Mouse (Mus musculus): ENCODE results near the gene Itih2. TPM values are rescaled to one million over a fixed set of nuclear protein-coding genes. Genes with fewer than 3 reads are reported as not detected.

Itih2 gene
- polyA plus RNA-seq, 1 experiment from 2014 or later: 0.78 TPM

DNA sequence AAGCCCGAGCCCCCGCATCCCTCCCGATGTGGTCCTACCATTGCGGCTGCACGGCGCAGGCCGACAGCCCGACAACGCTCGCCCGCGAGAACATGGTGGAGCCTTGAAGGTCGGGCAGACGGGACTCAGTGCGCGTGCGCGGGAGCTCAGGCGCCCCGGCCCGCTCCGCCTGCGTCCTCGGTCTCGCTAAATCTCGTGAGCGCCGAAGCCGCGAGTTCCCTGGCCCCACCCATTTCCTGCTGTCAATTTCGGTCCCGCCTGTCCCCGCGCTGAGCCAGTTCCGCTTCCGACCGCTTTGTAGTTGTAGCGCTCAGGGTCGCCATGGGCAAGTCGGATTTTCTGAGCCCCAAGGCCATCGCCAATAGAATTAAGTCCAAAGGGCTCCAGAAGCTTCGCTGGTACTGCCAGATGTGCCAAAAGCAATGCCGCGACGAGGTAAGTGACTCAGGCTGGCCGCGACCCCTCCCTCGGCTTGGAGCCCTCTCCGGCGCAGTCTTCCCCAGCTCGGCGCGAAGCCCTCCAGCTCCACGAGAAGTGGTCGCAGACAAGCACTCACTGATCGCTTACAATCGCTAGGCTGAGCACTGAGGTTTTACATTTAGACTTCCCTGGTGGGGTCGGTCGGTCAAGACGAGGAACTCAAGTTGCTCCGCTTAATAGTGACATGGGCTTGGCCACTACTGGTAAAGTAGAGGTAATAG, 50.7 kb downstream of the Itih2 start, which contains the start of the genes Atp5c1 and Kin:
Gene Atp5c1, minus strand, starts transcription at position 201 of the 701 bp plus-strand sequence.
Gene Kin, plus strand, starts transcription at position 284 of the 701 bp plus-strand sequence.
- Histone ChIP-seq H3K9me3 (replicated peaks; ENCODE audit: low read length) (no peaks in the 10 kb centered on the region), H3K4me1 (replicated peaks; ENCODE audit: insufficient read depth, low read length) (peaks cover 18% of the 10 kb centered on the region; the same call in 1 of the 2 replicates), H3K4me3 (replicated peaks; ENCODE audit: low read depth, low read length) (peak within 1 kb of the TSS; percentile 83), H3K4me2 (ENCODE audit: low read length) (peak within 1 kb of the TSS; percentile 74), H3K36me3 (ENCODE audit: insufficient read depth, low read length) (0 out of 2 replicates have a peak, but pooled peaks cover 4% of the 10 kb centered on the region), H3K27me3 (ENCODE audit: insufficient read depth, low read length) (no peaks in the 10 kb centered on the region), H3K27ac (peak within 1 kb of the TSS; percentile 97), H3K9ac (ENCODE audit: low read depth, low read length) (peak within 1 kb of the TSS; percentile 99)
- WGBS: under 1% methylated on average over 61 of the region's 61 CpGs
- TF ChIP-seq CTCF (IDR thresholded peaks at IDR 0.05; ENCODE audit: low read depth): peak; percentile 51
- ATAC-seq (replicated peaks; ENCODE audit: low FRiP score, low read depth) (peak; percentile 94), DNase-seq (ENCODE audit: low spot score) (peak; percentile 99)

DNA sequence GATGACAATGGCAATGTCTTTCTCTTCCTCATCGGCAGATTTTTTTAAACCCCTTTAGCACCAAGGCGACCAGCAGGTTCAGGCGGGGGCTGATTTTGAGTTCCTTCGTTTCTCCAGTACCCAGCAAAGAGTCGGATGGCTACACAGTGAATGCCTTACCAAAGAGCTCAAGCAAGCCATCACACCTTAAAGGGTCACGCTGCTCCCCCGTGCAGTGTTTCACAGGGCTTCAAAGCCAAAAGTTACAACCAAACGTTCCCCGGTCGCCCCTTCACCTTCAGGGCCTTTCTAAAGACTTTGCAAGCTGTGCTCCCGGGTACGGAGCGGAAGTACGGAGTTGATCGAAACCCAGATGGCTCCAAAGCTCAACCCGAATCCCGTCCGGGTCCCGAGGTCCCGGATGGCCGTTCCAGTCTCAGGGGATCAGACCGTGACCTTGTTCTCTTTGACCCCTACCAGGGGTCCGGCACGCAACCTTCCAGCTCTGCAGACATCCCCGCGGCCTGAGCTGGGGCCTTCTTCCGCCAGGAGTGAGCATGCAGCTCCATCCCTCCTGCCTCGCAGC, 51.4 kb downstream of the Itih2 start:
- Histone ChIP-seq H3K4me1 (replicated peaks; ENCODE audit: insufficient read depth, low read length) (peaks cover 18% of the 10 kb centered on the region; the same call in 1 of the 2 replicates), H3K36me3 (ENCODE audit: insufficient read depth, low read length) (0 out of 2 replicates have a peak, but pooled peaks cover 2% of the 10 kb centered on the region), H3K9me3 (replicated peaks; ENCODE audit: low read length) (no peaks in the 10 kb centered on the region), H3K9ac (ENCODE audit: low read depth, low read length) (peak overlapping the region; percentile 99), H3K4me3 (replicated peaks; ENCODE audit: low read depth, low read length) (peak overlapping the region; percentile 83), H3K27ac (peak overlapping the region; percentile 97), H3K4me2 (ENCODE audit: low read length) (peak overlapping the region; percentile 74), H3K27me3 (ENCODE audit: insufficient read depth, low read length) (no peaks in the 10 kb centered on the region)
- DNase-seq (ENCODE audit: low spot score) (peak; percentile 73), ATAC-seq (replicated peaks; ENCODE audit: low FRiP score, low read depth) (peak; percentile 84)
- WGBS: under 1% methylated on average over 28 of the region's 28 CpGs
- no peak for TF ChIP-seq CTCF (IDR thresholded peaks at IDR 0.05; ENCODE audit: low read depth)

DNA sequence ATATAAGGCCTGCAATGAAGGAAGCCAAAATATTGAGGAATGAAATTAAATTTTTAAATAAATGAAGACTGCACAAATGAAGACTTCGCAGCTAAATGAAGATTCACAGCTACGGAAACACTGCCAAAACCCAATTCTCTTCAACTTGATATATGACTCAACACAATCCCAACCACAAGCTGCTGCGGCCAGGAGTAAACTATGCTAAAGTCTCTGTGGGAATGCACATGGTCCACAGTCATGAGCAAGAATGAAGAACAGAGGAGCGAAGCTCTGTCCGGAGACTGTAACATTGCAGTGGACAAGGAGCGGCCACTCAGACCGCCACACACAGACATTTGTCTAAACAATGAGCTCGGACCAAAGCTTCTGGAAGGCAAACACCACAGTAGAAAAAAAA, 54.5 kb downstream of the Itih2 start:
- no peak overlapping the region for H3K4me2 ChIP-seq (ENCODE audit: low read length)
- H3K9me3 ChIP-seq (replicated peaks; ENCODE audit: low read length): no peaks in the 10 kb centered on the region
- H3K4me3 ChIP-seq (replicated peaks; ENCODE audit: low read depth, low read length): no peak overlapping the region
- H3K36me3 ChIP-seq (ENCODE audit: insufficient read depth, low read length): no peaks in the 10 kb centered on the region
- no peak overlapping the region for H3K27ac ChIP-seq
- TF ChIP-seq CTCF (IDR thresholded peaks at IDR 0.05; ENCODE audit: low read depth): no peak
- ATAC-seq (replicated peaks; ENCODE audit: low FRiP score, low read depth) (no peak), DNase-seq (ENCODE audit: low spot score) (no peak)
- H3K4me1 ChIP-seq (replicated peaks; ENCODE audit: insufficient read depth, low read length): peaks cover 17% of the 10 kb centered on the region; the same call in 1 of the 2 replicates
- no peaks in the 10 kb centered on the region for H3K27me3 ChIP-seq (ENCODE audit: insufficient read depth, low read length)
- no peak overlapping the region for H3K9ac ChIP-seq (ENCODE audit: low read depth, low read length)
- 58% methylated on average over 8 of the region's 8 CpGs for WGBS

DNA sequence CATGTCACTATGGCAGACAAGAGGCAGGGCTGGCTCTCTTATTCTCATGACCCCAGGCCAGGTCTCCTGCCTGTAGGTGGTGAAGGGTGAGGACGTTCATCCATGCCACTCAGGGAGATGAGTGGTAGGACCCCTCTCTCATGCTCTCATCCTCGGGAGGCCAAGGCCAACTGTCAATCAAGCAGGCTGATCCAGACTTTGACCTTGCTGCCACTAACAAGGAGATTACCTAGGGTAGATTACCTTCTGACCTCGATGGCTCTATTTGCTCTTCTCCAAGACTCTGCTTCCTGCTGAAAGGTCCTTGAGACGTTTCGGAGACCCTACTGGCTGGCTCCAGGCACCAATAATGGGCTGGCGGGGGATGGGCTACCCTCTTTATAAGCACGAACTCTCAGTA, 56.7 kb downstream of the Itih2 start:
- Histone ChIP-seq H3K4me2 (ENCODE audit: low read length) (no peak overlapping the region), H3K4me1 (replicated peaks; ENCODE audit: insufficient read depth, low read length) (peaks cover 13% of the 10 kb centered on the region; the same call in 1 of the 2 replicates), H3K27me3 (ENCODE audit: insufficient read depth, low read length) (no peaks in the 10 kb centered on the region), H3K4me3 (replicated peaks; ENCODE audit: low read depth, low read length) (no peak overlapping the region), H3K9ac (ENCODE audit: low read depth, low read length) (no peak overlapping the region), H3K27ac (no peak overlapping the region), H3K36me3 (ENCODE audit: insufficient read depth, low read length) (no peaks in the 10 kb centered on the region), H3K9me3 (replicated peaks; ENCODE audit: low read length) (no peaks in the 10 kb centered on the region)
- no peak for TF ChIP-seq CTCF (IDR thresholded peaks at IDR 0.05; ENCODE audit: low read depth)
- ATAC-seq (replicated peaks; ENCODE audit: low FRiP score, low read depth) (no peak), DNase-seq (ENCODE audit: low spot score) (no peak)
- 79% methylated on average over 7 of the region's 7 CpGs for WGBS

DNA sequence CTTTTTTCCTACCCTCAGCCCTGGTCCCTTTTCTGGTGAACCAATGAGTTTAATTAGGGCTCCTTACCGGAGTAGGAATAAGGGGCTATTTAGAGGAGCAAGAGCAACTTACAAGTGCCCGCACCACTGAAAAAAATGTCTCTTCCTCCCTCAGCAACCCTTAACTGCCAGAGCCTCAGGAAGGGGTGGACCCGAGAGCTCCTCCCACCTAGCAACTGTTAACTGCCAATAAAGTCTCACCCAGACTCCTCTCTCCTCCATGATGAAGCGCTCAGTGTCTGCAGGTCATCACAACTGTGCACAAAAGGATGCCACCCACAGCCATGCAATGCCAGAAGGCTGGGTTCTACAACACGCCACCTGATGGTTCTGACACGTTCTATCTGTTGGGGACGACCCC, 59.4 kb downstream of the Itih2 start:
- Histone ChIP-seq H3K9ac (ENCODE audit: low read depth, low read length) (no peak overlapping the region), H3K9me3 (replicated peaks; ENCODE audit: low read length) (no peaks in the 10 kb centered on the region), H3K36me3 (ENCODE audit: insufficient read depth, low read length) (peaks cover 9% of the 10 kb centered on the region; the same call in 1 of the 2 replicates), H3K4me1 (replicated peaks; ENCODE audit: insufficient read depth, low read length) (no peaks in the 10 kb centered on the region), H3K4me2 (ENCODE audit: low read length) (no peak overlapping the region), H3K4me3 (replicated peaks; ENCODE audit: low read depth, low read length) (no peak overlapping the region), H3K27me3 (ENCODE audit: insufficient read depth, low read length) (no peaks in the 10 kb centered on the region), H3K27ac (no peak overlapping the region)
- TF ChIP-seq CTCF (IDR thresholded peaks at IDR 0.05; ENCODE audit: low read depth): no peak
- WGBS: 47% methylated on average over 7 of the region's 7 CpGs
- ATAC-seq (replicated peaks; ENCODE audit: low FRiP score, low read depth) (no peak), DNase-seq (ENCODE audit: low spot score) (no peak)

DNA sequence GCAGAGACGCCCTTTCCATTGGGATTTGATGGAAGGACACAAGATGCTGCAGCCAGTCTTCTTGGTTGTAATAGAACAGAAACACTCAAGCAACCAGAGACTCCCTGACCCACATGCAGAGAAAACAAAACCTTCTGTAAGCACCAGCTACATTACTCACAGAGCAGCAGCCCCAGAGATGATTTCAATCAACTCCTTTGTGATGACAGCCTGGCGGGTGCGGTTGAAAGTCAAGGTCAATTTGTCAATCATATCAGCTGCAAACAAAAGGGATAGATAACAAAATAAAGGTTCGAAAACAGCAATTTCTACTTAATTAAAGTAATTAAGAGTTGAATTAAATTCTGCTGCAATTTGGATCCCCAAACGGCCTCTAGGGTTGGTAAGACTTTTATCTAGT, 72.4 kb downstream of the Itih2 start:
- no peaks in the 10 kb centered on the region for H3K9me3 ChIP-seq (replicated peaks; ENCODE audit: low read length)
- no peak for TF ChIP-seq CTCF (IDR thresholded peaks at IDR 0.05; ENCODE audit: low read depth)
- H3K9ac ChIP-seq (ENCODE audit: low read depth, low read length): no peak overlapping the region
- H3K27me3 ChIP-seq (ENCODE audit: insufficient read depth, low read length): no peaks in the 10 kb centered on the region
- H3K27ac ChIP-seq: no peak overlapping the region
- H3K4me3 ChIP-seq (replicated peaks; ENCODE audit: low read depth, low read length): no peak overlapping the region
- H3K36me3 ChIP-seq (ENCODE audit: insufficient read depth, low read length): peaks cover 55% of the 10 kb centered on the region
- DNase-seq (ENCODE audit: low spot score): no peak
- ATAC-seq (replicated peaks; ENCODE audit: low FRiP score, low read depth): no peak
- no peak overlapping the region for H3K4me2 ChIP-seq (ENCODE audit: low read length)
- WGBS: 91% methylated on average over 5 of the region's 5 CpGs
- no peaks in the 10 kb centered on the region for H3K4me1 ChIP-seq (replicated peaks; ENCODE audit: insufficient read depth, low read length)

Measured in kidney, postnatal 0 days (tissue).